Mouse (Mus musculus) right cerebral cortex, postnatal 25 days (tissue): ENCODE data around the gene Gm20388.
A peak's percentile ranks its signal among the peaks of the same experiment; 100 is the strongest.
"Not testable (repeated sequence)": the region's sequence is repeated elsewhere in the genome, so short reads cannot be mapped to it uniquely, and the experiment has no call there.

ENCODE experiments used
- DNase-seq: peaks from one replicate; pipeline ENCODE4 v3.0.0; 2022

Gm20388 gene

DNA sequence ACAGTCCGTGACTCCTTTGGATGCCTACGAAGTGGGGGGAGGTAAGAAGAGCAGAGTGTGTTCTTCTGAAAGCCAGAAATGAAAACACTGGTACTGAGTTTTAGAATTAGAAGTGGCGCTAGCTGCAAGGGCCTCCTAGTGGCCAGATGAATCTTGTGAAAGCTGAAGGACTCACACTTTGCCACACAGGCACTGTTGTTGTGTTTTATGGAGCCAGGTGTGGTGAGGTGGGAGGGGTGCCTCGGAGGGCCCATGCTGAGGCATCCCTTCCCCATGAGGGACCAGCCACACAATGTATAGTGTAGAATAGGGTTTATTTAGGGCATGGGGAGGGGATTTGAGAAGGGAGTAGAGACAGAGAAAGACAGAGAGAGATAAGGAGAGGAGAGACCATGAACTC lies 3587.1 kb downstream of the Gm20388 start:
- DNase-seq, result no peak

DNA sequence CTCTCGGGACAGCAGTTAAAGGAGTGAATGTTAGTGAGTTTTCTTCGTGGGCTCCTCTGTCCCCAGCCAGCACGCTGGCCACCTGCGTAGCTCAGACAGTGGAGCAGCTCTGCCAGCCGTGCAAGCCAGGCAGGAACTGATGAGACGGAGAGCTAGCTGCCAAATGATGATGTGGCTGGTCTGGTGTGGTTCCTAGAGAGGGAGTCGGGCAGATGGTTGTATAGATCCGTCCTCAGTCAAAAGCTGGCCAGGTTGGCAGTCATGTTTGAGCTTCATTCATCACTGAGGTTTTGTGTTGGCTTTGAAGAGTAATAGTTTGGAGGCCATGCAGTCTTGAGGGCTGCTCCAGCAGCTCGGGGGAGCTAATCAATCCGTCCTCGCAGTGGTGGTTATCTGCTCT lies 3588.3 kb downstream of the Gm20388 start:
- peak; percentile 38 for DNase-seq

DNA sequence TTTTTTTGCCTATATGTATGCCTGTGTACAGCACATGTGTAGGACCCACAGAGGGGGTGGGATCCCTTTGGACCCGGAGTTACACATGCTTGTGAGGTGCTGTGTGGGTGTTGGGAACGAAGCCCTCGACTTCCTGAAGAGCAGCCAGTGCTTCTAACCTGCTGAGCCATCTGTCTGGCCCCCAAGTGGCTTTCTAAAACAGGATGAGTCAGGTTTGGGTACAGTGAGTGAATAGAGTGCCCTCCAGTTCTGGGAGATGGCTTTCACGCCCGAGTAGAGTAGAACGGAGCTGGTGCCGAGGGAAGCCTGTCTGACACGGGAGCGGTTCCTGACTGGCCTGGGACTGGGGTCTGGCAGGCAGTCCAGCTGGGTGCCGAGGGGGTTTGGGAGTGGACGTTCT lies 3588.9 kb downstream of the Gm20388 start:
- DNase-seq, result no peak

GRCm38 (mm10) chr8:123502192-123502591 lies 3591.6 kb downstream of the Gm20388 start:
- DNase-seq, result no peak

- DNase-seq, result no peak
Measured at GRCm38 (mm10) chr8:123503801-123504467, 3593.3 kb downstream of the Gm20388 start.

DNA sequence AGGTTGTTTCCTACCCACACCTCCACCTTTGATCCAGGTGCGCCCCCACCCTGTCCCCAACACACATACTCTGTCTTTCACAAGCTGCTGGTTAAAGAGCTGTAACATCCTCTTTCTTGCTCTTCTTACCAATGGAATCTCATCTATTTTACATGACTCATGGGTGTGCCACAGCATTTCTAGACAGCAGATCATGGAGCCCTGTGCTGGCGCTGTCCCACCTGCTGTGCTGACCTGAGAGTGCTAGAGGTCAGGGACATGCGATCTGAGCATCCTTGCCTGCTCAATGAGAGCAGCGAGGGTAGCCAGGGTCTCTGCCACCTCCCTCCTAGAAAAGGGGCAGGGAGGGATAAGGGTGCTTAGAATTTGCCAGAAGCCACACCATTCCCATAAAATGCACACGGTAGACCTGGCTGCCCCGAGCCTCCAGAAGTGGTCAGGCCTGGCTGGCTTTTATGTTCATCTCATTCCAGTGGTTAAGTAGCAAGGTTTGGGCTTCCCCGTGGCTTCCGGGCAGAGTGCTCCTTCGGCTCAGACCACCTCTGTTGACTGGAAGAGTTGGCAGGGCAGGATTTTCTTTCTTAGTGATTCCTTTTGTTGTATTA lies 3594.1 kb downstream of the Gm20388 start:
- no peak for DNase-seq

DNA sequence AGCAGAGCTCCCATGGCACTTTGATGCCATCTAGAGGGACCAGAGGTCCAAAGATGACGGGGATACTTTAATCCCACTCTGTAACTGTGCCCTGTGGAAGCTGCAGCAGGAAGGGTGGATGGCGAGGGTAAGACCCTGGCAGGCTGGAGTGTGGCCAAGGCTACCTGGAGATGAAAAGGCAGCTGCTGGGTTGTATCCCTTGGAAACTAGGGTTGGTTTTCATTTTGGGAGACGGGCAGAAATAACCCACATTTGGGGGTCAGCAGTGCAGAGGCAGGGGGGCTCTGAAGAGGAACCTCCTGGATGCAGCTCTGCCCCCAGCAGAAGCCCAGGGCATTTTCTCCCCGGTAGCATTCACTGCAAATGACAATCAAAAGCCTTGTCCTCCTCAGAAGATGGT lies 3594.6 kb downstream of the Gm20388 start:
- DNase-seq, result no peak

DNA sequence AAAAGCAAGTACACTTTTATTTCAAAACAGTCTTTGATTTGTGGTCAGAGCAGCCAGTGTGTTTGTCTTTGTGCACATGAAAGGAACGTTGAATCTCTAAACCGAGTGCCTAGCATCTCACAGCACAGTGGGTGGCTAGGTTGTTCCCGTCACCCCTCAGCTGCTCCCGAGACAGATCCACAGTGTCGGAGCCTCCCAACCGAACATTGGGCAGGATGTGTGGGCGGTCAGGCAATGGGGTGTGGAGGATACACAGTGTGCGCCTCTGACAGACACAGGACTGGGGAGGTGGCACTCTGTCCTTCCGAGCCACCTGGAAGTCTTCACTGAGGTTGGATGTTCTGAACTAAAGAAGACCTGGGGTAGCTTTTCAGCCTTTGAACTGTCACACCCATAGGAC lies 3595.1 kb downstream of the Gm20388 start:
- no peak for DNase-seq

- DNase-seq, result no peak
Measured at GRCm38 (mm10) chr8:123507153-123507552, 3596.5 kb downstream of the Gm20388 start.

- no peak for DNase-seq
Measured at GRCm38 (mm10) chr8:123510819-123511218, 3600.2 kb downstream of the Gm20388 start.

DNA sequence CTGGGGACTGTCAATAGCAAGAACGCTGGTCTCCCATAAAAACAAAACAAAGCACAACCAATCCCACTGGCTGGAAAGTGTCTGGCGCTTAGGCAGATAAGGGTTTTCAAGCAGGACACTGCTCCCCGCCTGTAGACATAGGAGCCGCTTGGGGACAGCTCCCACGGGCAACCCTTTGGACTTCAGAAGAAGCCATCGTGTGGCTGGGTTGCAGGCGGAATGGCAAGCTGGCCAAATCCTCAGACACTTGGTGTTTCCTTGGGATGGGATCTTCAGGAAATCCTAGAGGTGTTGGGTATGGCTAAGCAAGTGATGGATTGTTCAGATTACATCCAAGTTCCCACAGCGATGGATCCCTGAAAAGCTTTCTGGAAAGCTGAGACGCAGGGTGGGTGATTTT lies 3603.5 kb downstream of the Gm20388 start:
- DNase-seq, result no peak

DNA sequence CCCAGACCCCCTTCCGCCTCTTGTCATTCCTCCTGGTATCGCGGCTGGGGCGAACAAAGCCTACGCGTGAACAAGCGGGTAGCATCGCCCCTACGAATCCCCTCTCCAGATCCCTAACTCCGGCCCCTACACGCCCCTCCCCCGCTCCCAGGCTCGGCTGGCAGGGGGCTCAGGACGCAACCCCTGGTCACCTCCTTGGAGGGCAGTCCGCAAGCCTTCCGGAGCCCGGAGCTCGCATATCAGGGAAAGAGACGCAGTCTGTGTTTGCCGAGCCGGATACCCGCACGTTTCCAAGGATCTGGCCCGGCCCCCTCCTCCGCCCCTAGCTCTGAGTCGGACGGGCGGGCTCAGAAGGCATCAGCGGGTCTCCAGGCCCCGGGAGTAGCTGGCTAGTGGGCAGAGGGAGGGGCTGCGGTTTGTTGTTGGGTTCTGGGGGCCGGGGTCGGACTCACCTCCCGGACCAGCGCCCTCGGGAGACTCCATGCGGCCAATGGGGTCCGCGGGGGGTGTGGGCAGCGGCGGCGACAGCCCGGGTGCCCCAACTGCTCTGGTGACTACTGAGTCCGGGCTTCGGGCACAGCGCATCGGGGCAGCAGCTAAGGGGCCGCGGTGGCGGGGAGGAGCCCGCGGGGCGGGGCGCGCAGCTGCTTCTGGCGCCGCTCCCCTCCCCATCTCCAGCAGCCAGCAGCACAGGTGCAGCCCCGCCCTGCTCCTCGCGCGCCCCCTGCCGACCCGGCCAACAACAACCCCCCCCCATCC lies 3604.3 kb downstream of the Gm20388 start, which contains the start of gene Dbndd1:
Gene Dbndd1 (minus strand): TSS at position 683 of the 759 bp plus-strand sequence.
- peak; percentile 62 for DNase-seq

DNA sequence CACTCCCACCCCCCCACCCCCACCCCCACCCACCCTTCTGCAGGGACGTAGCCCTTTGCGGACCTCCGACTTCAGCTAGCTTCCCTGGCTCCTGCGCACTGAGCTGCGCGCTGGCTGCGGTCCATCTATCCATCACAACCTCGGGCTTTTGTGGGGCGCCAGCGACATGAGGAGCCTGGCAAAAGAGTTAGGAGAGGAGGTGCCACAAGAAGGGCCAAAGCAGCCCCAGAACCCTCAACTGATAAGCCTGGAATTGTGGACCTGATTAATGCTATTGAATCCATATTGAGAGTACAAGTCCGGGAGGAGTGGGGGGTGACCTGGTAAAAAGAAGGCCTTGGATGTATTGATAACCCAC lies 3604.9 kb downstream of the Gm20388 start:
- DNase-seq, result no peak

GRCm38 (mm10) chr8:123516596-123516995 lies 3606.0 kb downstream of the Gm20388 start:
- DNase-seq, result no peak

- DNase-seq, result no peak
Measured at GRCm38 (mm10) chr8:123518172-123518571, 3607.5 kb downstream of the Gm20388 start.

DNA sequence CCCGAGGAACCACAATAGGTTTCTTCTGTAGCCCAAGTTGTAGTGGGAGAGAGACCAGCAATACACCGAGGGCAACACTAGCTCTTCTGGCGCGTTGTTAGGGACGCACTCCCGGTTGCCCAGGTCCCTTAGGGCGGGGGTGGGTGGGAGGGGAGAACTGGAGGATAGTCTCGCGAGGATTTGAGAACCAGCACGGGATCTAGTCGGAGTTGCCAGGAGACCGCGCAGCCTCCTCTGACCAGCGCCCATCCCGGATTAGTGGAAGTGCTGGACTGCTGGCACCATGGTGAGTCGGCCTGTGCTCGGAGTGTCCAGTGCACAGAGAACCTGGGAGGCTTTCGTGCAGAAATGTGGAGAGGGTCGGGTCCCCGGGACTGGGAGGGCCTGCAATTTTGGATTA lies 3608.0 kb downstream of the Gm20388 start, which contains the start of gene Gas8:
Gene Gas8 (plus strand): TSS at position 168 of the 400 bp plus-strand sequence.
- DNase-seq, result peak; percentile 88

- DNase-seq, result not testable (repeated sequence)
Measured at GRCm38 (mm10) chr8:123520048-123520447, 3609.4 kb downstream of the Gm20388 start.

DNA sequence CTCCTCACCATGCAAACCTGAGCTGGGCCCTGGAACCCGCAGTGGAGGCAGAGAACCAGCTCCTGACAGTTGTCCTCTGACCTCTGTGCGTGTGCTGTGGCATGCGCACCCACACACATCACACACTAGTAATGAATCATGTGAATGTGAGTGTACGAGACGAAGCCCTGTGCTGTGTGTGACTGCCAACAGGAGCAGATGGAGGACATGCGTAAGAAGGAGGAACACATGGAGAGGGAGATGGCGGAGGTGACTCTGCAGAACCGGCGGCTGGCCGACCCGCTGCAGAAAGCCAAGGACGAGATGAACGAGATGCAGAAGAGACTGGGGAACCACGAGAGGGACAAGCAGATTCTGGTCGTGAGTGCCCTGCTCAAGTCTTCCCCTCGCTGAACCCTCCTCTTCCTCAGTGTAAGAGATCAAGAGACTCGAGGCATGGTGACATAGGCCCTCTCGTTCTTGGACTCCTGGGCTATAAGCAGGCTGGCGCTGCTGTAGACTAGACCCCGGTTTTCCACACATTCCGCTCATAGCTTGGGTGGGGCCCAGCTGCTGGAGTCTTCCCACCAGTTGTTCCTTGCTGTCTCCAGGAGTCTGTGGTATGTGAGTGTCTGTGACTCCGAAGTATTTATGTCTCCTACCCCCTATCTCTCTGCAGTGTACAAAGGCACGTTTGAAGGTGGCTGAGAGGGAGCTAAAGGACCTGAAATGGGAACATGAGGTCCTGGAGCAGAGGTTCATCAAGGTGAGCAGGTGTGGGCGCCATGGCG lies 3617.3 kb downstream of the Gm20388 start:
- no peak for DNase-seq

DNA sequence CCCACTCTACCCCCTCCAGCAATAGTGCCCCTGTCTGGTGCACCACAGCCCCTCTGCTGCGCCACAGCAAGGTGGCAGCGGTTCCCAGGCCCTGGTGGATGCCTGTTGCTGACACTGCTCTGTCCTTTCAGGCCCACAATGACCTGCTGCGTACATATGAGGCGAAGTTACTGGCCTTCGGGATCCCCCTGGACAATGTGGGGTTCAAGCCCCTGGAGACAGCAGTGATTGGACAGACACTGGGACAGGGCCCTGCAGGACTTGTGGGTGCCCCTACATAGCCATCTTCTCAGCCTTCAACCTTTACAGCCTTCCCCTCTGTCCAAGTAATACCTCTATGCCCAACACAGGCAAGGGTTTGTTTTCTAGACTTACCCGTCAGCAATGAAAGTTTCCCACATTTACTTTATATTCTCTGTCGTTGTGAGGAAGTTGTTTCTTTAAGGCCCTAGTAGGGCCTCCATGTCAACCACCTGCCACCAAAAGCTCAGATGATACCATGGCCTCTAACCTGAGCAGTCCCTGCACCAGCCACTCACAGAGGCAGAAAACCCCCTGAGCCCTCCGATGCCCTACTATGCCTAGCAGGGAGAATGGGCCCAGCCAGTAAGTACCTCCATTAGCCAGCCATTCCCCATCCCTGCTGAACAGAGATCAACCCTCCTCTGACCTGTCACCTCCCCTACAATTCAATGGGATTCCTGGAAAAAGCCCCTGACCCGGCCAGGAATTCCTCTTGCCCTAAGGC lies 3625.8 kb downstream of the Gm20388 start:
- no peak for DNase-seq

- DNase-seq, result no peak
Measured at GRCm38 (mm10) chr8:123536990-123537380, 3626.3 kb downstream of the Gm20388 start.

- not testable (repeated sequence) for DNase-seq
Measured at GRCm38 (mm10) chr8:123537641-123538040, 3627.0 kb downstream of the Gm20388 start.

DNA sequence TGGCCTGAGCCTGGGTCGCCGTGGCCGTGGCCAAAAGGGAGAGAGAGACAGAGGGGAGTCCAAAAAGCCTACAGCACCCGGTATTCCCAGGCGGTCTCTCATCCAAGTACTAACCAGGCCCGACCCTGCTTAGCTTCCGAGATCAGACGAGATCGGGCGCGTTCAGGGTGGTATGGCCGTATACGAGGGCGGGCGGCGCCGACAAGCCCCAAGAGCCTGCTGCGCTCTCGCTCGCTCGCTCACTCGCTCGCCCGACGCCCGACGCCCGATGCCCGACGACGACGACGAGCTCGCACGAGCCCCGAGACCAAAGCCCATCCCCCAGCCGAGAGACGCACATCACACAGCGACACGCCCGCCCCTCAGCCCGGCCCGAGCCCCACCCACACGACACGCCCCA lies 3653.6 kb downstream of the Gm20388 start:
- not testable (repeated sequence) for DNase-seq
